Mouse (Mus musculus) cerebellum, adult 9-10 months (tissue): ENCODE measurements around the gene Ugt1a5.
"Not testable (repeated sequence)": the region's sequence is repeated elsewhere in the genome, so short reads cannot be mapped to it uniquely, and the experiment has no call there.

Source experiments
- DNase-seq: peaks from one replicate; pipeline ENCODE4 v3.0.0; 2022

Ugt1a5 gene

GRCm38 (mm10) chr1:88225301-88225700 lies 59.5 kb downstream of the Ugt1a5 start:
- DNase-seq, result not testable (repeated sequence)

- DNase-seq, result no peak
Measured at GRCm38 (mm10) chr1:88225741-88226140, 59.9 kb downstream of the Ugt1a5 start.

- no peak for DNase-seq
Measured at GRCm38 (mm10) chr1:88226670-88227379, 61.0 kb downstream of the Ugt1a5 start, which contains the start of gene Mroh2a. Gene Mroh2a (plus strand): TSS chr1:88226986.

GRCm38 (mm10) chr1:88227482-88227881 lies 61.7 kb downstream of the Ugt1a5 start:
- no peak for DNase-seq

- no peak for DNase-seq
Measured at GRCm38 (mm10) chr1:88228121-88228520, 62.3 kb downstream of the Ugt1a5 start.

- DNase-seq, result no peak
Measured at GRCm38 (mm10) chr1:88229566-88229965, 63.8 kb downstream of the Ugt1a5 start.

GRCm38 (mm10) chr1:88229986-88230385 lies 64.2 kb downstream of the Ugt1a5 start:
- DNase-seq, result no peak

GRCm38 (mm10) chr1:88230421-88230820 lies 64.6 kb downstream of the Ugt1a5 start:
- DNase-seq, result no peak

- no peak for DNase-seq
Measured at GRCm38 (mm10) chr1:88230981-88231802, 65.4 kb downstream of the Ugt1a5 start.

- DNase-seq, result no peak
Measured at GRCm38 (mm10) chr1:88231803-88232499, 66.1 kb downstream of the Ugt1a5 start.

- DNase-seq, result no peak
Measured at GRCm38 (mm10) chr1:88232664-88233380, 67.0 kb downstream of the Ugt1a5 start.

- DNase-seq, result no peak
Measured at GRCm38 (mm10) chr1:88233421-88234247, 67.8 kb downstream of the Ugt1a5 start.

GRCm38 (mm10) chr1:88234248-88234610 lies 68.4 kb downstream of the Ugt1a5 start:
- DNase-seq, result no peak

GRCm38 (mm10) chr1:88234646-88235045 lies 68.8 kb downstream of the Ugt1a5 start:
- no peak for DNase-seq

- no peak for DNase-seq
Measured at GRCm38 (mm10) chr1:88235046-88235893, 69.5 kb downstream of the Ugt1a5 start.

- no peak for DNase-seq
Measured at GRCm38 (mm10) chr1:88235894-88236415, 70.1 kb downstream of the Ugt1a5 start.

GRCm38 (mm10) chr1:88237311-88237710 lies 71.5 kb downstream of the Ugt1a5 start:
- DNase-seq, result no peak

GRCm38 (mm10) chr1:88238771-88239170 lies 73.0 kb downstream of the Ugt1a5 start:
- no peak for DNase-seq

GRCm38 (mm10) chr1:88240072-88240471 lies 74.3 kb downstream of the Ugt1a5 start:
- no peak for DNase-seq

GRCm38 (mm10) chr1:88240579-88240978 lies 74.8 kb downstream of the Ugt1a5 start:
- DNase-seq, result no peak

- DNase-seq, result no peak
Measured at GRCm38 (mm10) chr1:88243861-88244260, 78.0 kb downstream of the Ugt1a5 start.
